Mouse (Mus musculus): ENCODE measurements around the gene Smcr8. TPM values are rescaled to one million over a fixed set of nuclear protein-coding genes. Genes with fewer than 3 reads are reported as not detected.

Smcr8 gene
- 10 to 100 TPM; 14.0 to 18.0 (median 15.8) TPM for total RNA-seq (2022)

GRCm38 (mm10) chr11:60776829-60777740 is at the start of gene Smcr8, which contains the start of gene Top3a:
Smcr8 (plus strand) TSS chr11:60777524.
Top3a (minus strand) TSS chr11:60777365.
- DNase-seq (ENCODE audit: low spot score) = peak; percentile 93

GRCm38 (mm10) chr11:60728260-60728761 is 49.0 kb upstream of the Smcr8 start, which contains the start of gene Mief2:
Mief2 (plus strand) TSS chr11:60728398.
- peak; percentile 96 for DNase-seq (ENCODE audit: low spot score)

GRCm38 (mm10) chr11:60729217-60729641 is 48.1 kb upstream of the Smcr8 start:
- DNase-seq (ENCODE audit: low spot score) = no peak

- DNase-seq (ENCODE audit: low spot score) = no peak
Observed at GRCm38 (mm10) chr11:60730169-60730568, 47.2 kb upstream of the Smcr8 start.

GRCm38 (mm10) chr11:60731251-60731650 is 46.1 kb upstream of the Smcr8 start:
- DNase-seq (ENCODE audit: low spot score) = no peak

GRCm38 (mm10) chr11:60734206-60734605 is 43.1 kb upstream of the Smcr8 start:
- no peak for DNase-seq (ENCODE audit: low spot score)

GRCm38 (mm10) chr11:60735191-60735590 is 42.1 kb upstream of the Smcr8 start:
- no peak for DNase-seq (ENCODE audit: low spot score)

- DNase-seq (ENCODE audit: low spot score) = no peak
Observed at GRCm38 (mm10) chr11:60736491-60736890, 40.8 kb upstream of the Smcr8 start.

DNA sequence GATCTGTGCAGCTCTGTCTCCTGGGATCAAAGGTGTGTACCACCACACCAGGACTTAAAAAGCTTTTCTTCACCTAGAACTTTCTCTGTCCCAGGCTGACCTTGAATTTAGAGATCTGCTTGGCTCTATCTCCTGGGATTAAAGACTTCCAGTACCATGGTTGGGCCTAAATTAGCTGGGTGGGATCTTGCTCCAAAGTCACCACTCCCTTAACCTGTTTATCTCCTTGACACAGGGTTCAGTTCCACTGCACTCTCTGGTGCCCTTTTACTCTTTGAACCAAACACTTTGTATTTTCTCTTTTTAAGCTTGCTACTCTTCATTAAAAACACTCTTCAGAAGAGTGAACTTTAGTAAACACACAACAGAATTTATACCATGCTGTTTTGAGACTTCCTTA is 39.9 kb upstream of the Smcr8 start:
- no peak for DNase-seq (ENCODE audit: low spot score)

DNA sequence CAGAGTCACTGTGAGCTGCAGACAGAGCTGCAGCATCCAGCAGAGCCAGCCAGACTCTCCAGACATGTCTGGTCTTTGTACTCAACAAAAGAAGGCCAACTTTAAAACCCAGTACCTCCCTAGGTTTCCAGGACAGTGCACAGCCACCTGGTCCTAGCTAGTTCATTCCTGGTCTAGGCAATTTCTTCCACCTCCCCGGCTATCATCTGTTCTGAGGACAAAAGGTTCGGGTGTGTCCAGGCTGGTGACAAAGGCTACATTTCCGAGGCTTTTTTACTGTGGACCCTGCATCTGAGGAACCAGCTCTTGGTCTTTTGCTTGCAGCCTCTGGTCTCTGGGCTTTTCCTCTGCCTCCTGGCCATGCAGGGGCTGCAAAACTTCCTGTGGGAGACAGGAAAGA is 37.0 kb upstream of the Smcr8 start:
- DNase-seq (ENCODE audit: low spot score) = no peak

GRCm38 (mm10) chr11:60755570-60755969 is 21.8 kb upstream of the Smcr8 start:
- no peak for DNase-seq (ENCODE audit: low spot score)

DNA sequence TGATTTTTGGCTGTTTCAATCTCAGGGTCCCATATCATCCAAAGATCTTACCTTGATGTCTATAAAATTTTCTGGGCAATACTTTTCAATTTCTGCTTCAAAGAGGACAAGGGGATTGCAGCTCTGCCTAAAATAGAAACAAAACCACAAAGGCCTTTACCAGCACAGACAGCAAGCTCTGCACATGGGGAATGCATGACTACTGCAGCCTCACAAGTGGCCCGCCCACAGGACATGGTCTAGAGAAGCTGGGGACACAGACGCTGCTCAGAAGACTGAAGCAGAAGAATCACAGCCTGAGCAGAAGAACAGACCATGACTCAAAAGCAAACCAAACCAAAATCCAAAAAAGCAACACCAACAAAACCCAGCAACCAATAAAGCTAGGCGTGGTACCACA is 15.6 kb upstream of the Smcr8 start:
- DNase-seq (ENCODE audit: low spot score) = no peak

GRCm38 (mm10) chr11:60766969-60767368 is 10.4 kb upstream of the Smcr8 start:
- no peak for DNase-seq (ENCODE audit: low spot score)

GRCm38 (mm10) chr11:60769322-60769721 is 8.0 kb upstream of the Smcr8 start:
- no peak for DNase-seq (ENCODE audit: low spot score)

GRCm38 (mm10) chr11:60770776-60771175 is 6.5 kb upstream of the Smcr8 start:
- no peak for DNase-seq (ENCODE audit: low spot score)

GRCm38 (mm10) chr11:60772161-60772560 is 5.2 kb upstream of the Smcr8 start:
- no peak for DNase-seq (ENCODE audit: low spot score)

GRCm38 (mm10) chr11:60774158-60774689 is 3.1 kb upstream of the Smcr8 start:
- no peak for DNase-seq (ENCODE audit: low spot score)

GRCm38 (mm10) chr11:60774841-60775240 is 2.5 kb upstream of the Smcr8 start:
- DNase-seq (ENCODE audit: low spot score) = no peak

GRCm38 (mm10) chr11:60775578-60775977 is 1.7 kb upstream of the Smcr8 start:
- no peak for DNase-seq (ENCODE audit: low spot score)

DNA sequence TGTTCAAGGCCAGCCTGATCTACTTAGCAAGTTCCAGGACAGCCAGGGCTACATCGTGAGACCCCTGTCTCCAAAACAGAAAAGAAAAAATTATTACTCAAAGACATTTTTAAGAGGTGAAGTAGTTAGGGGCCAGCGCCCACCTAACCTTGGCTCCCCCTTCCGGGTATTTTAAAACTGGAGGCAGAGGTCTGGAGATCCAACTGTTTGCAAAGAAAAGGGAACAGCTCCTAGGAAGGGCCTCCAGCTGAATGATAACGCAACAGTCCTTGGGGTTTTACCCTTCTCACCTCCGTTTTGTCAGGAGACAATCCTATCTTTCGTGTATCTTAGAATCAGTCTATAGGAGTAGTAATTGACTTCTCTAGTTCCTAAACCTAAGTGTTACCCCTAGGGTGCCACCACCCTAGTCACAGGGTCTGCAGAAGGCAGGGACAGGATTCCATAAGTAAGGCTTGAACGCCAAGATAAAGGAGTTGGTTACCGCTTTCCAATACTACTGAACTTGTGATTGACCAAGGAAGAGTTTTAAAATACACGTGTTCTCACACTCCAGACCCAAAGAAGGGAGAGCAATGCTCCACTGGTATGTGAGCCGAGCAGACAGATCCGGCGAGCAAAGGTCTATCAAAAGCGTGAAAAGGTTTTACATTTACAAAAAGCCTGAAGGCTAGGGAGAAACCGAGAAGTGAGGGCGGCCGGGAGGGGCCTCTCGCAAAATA is 1.1 kb upstream of the Smcr8 start:
- no peak for DNase-seq (ENCODE audit: low spot score)

DNA sequence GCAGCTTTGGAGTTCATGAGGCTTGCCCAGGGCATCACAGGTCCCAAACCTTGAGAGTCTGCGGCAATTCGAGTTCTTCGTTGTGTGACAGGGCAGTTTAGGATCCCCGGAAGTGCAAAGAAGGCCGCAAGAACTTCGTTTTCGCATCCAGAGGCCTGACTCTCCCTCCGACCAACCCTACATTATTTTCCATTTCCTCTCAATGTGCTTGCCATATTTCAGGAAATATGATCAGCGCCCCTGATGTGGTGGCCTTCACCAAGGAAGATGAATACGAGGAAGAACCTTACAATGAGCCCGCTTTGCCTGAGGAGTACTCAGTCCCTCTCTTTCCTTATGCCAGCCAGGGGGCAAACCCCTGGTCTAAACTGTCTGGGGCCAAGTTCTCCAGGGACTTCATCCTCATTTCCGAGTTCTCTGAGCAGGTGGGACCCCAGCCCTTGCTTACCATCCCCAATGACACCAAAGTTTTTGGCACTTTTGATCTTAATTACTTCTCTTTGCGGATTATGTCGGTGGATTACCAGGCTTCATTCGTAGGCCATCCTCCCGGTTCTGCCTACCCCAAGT is 562 bp downstream of the Smcr8 start:
- DNase-seq (ENCODE audit: low spot score) = no peak

DNA sequence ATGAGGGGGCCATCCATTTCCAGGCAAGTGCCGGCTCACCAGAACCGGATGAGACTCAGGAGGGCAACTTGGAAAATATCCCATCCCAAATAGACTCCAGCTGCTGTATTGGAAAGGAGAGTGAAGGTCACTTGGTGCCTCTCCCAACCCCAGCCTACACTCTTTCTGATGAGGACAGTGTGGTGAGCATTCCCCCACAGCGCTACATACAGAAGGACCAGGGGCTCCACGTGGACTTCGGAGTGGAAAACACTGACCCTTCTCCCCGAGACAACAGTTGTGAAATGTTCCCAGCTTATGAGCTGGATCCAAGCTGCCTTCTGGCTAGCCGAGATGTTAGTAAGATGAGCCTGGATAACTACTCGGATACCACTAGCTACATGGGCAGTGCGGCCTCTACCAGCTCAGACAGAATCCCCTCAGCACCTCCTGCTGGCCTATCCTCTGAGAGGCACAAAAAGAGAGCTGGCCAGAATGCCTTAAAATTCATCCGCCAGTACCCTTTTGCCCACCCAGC is 2.4 kb downstream of the Smcr8 start:
- no peak for DNase-seq (ENCODE audit: low spot score)
